Mouse (Mus musculus) cerebellum, adult 2 months (tissue): ENCODE results near the gene Bmp3. TPM values are rescaled to one million over a fixed set of nuclear protein-coding genes. Genes with fewer than 3 reads are reported as not detected.

Experiments
- DNase-seq, 2 experiments: peaks; one replicate each; pipeline ENCODE4 v3.0.0; 2021
- H3K27ac ChIP-seq: fragments of 200-500 bp; 2 replicates; pipeline ENCODE4 v1.5.1; 2012; ENCODE audit warnings: low read length, control low read depth, inconsistent platforms; ENCODE audit not compliant: insufficient read depth
- H3K27me3 ChIP-seq: fragments of 200-500 bp; 2 replicates; pipeline ENCODE4 v1.6.1; 2012; ENCODE audit warnings: inconsistent platforms, mild to moderate bottlenecking, low read length, moderate library complexity; ENCODE audit not compliant: control insufficient read depth, insufficient read depth
- H3K4me1 ChIP-seq: fragments of 200-500 bp; 2 replicates; pipeline ENCODE4 v1.6.1; 2011; ENCODE audit warnings: low read length; ENCODE audit not compliant: control insufficient read depth, insufficient read depth
- H3K4me3 ChIP-seq: fragments of 200-500 bp; replicated peaks from 2 replicates; pipeline ENCODE3; 2011; ENCODE audit warnings: mild to moderate bottlenecking, low read depth, low read length, control low read depth; ENCODE audit not compliant: insufficient read depth
- CTCF ChIP-seq: fragments of 200-500 bp; IDR thresholded peaks from 2 replicates; pipeline ENCODE4 v1.5.1; 2011; ENCODE audit warnings: low read depth, mild to moderate bottlenecking, control low read depth, low read length, moderate library complexity, borderline replicate concordance; ENCODE audit not compliant: insufficient read depth
- POLR2A ChIP-seq: fragments of 200-500 bp; IDR thresholded peaks from 2 replicates; pipeline ENCODE4 v1.6.1; 2011; ENCODE audit warnings: low read length, control low read depth, borderline replicate concordance; ENCODE audit not compliant: insufficient read depth
- WGBS: fragments of 180-500 bp; shearing (Covaris S2); methylation state at CpG from one replicate; pipeline ENCODE4 v1.1.7; 2018; 5-methylcytosine and 5-hydroxymethylcytosine counted together
- polyA plus RNA-seq: library from polyadenylated mRNA; depleted of rRNA; stranded (reverse); fragments of >200 nt; gene quantifications from 2 replicates; pipeline ENCODE4 v1.2.3, GENCODE M21; 2012

Gene Bmp3
- polyA plus RNA-seq, 1 experiment, result 0.23 TPM

DNA sequence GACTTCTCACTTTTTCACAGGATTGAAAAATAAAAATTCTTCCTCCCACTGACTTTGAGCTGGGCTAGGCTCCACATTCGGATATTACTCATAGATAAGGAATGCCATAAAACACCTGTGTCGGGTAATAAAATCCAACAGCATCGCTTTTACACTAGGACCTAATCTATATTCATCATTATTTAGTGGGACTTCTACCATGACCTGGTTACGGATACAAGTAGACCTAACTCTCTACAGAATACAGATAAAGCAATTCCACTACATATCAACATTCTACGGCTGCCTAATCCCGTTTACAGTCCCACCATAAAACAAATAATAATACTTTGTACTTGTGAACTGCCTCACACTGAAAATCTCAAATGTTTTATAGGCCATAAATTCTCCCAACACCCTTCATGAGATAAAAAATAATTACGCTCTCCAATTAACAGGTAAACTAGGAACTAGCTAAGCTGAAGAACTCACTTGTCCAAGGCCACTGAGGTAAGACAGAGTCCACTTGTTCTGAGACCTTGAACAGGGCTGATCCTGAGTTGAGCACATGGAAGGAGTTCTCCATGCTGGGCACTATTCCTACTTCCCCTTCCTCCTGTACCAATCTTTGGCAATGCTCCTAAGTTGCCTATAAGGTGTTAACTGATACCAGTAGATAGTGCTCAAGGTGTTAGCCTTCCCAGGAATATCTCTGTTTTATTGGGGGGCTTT, 11.5 kb upstream of the Bmp3 start:
- Histone ChIP-seq H3K27ac (no peak overlapping the region), H3K27me3 (no peaks in the 10 kb centered on the region), H3K4me1 (no peaks in the 10 kb centered on the region), H3K4me3 (no peak overlapping the region)
- 93% methylated on average over 7 of the region's 7 CpGs for WGBS
- TF ChIP-seq POLR2A, result no peak
- TF ChIP-seq CTCF, result no peak
- DNase-seq, result no peak

DNA sequence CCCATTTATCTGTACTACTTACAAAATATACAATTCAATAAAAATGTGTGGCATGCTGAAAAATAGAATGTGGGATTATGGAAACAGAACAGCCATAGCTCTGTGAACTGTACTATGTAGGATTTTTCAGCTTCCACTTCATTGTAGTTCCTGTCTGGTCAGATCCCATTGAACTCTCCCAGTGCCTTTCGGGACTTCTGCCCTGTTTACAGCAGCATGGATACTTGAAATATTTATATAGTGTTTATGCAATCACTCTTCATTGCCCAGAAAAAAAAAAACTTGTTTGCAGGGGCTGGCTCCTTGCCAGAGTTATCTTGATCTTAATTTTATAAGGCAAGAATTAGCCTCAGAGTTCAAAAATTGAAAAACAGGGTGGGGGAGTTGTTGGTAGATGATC, 9.6 kb upstream of the Bmp3 start:
- Histone ChIP-seq H3K4me1 (no peaks in the 10 kb centered on the region), H3K27ac (no peak overlapping the region), H3K4me3 (no peak overlapping the region), H3K27me3 (no peaks in the 10 kb centered on the region)
- WGBS, result 80% methylated on average over 1 of the region's 1 CpGs
- no peak for DNase-seq
- TF ChIP-seq POLR2A, result no peak
- TF ChIP-seq CTCF, result no peak

DNA sequence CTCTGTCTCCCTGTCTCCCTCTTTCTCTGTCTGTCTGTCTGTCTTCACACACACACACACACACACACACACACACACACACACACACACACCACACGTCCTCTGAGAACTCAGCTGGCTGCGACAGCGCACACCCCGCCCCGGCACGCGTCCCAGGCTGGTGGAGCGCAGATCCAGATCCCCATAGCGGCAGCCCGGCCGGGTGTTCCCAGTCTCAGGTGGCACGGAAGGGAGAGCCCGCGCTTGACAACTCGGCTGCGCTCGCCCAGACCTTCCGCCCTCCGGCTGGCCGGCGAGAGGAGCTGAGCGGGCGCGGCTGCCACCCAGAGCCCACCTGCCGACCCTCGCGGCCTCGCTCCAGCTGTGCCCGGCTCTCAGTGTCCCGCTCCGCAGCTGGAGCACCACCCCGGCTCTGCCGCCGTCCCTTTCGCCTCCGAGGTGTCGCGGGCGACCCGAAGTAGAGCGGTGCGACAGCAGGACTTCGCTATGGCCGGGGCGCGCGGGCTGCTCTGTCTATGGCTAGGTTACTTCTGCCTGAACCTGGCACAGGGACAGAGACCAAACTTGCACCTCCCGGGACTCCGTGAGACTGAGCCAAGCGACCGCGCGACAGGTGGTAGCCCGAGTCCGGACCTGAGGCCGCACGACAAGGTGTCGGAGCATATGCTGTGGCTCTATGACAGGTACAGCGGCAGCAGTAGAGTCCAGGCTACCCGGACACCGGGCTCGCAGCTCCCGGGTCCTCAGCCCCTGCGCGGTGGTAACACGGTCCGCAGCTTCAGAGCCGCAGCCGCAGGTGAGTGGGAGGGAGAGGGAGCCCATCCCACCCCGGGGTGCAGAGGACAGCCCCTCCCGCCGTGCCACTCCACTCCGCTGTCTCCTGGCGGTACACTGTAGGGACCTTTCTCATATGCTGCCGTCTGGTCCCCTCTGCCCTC, 681 bp downstream of the Bmp3 start:
- Histone ChIP-seq H3K27ac (no peak overlapping the region), H3K27me3 (peaks cover 1% of the 10 kb centered on the region; the same call in 1 of the 2 replicates), H3K4me1 (no peaks in the 10 kb centered on the region), H3K4me3 (peak overlapping the region; percentile 17)
- WGBS, result 1% methylated on average over 75 of the region's 75 CpGs
- peak; percentile 11 to 21 for DNase-seq
- TF ChIP-seq CTCF (no peak), POLR2A (no peak)

DNA sequence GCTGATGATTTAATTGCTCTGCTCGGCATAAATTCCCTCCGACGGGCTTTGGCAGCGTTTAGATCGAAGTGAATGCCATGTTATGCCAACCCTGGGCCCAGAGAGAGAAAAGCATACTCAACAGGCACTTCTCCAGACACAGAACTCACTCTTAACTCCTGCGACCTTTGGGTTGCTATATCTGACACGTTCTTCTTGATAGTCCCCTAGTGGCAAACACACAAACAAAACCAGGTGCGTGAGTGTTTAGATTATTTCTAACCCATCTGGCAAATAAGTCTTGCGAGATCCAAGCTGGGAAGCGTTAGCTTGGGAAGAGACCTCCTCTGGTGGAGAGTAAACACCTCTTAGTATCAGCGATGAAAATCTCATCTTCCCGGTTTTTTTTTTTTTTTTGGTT, 1.5 kb downstream of the Bmp3 start:
- Histone ChIP-seq H3K27ac (no peak overlapping the region), H3K4me1 (no peaks in the 10 kb centered on the region), H3K4me3 (no peak overlapping the region), H3K27me3 (peaks cover 1% of the 10 kb centered on the region; the same call in 1 of the 2 replicates)
- DNase-seq, result no peak
- WGBS, result 10% methylated on average over 12 of the region's 12 CpGs
- TF ChIP-seq CTCF (no peak), POLR2A (no peak)

DNA sequence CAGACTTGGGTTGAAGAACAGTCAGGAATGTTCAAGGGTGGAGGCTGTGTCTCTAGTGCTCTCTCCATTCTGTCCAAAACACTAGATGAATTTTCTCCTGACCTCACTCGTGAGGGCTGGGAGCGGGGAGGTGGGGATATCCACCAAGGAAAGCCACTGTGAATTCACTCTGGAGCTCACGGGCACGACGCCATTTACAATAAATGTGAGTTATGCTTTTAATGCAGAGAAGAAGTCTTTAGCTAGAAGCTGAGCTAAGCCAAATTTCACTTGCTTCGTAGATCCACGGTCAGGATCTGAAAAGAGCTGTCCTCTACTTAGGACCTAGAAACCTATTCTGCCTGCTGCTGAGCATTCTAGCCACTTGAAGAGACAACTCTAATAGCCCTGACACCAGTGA, 2.1 kb downstream of the Bmp3 start:
- no peak for DNase-seq
- Histone ChIP-seq H3K27ac (no peak overlapping the region), H3K4me3 (no peak overlapping the region), H3K4me1 (no peaks in the 10 kb centered on the region), H3K27me3 (peaks cover 1% of the 10 kb centered on the region; the same call in 1 of the 2 replicates)
- TF ChIP-seq CTCF, result no peak
- TF ChIP-seq POLR2A, result no peak
- WGBS, result 66% methylated on average over 7 of the region's 7 CpGs

DNA sequence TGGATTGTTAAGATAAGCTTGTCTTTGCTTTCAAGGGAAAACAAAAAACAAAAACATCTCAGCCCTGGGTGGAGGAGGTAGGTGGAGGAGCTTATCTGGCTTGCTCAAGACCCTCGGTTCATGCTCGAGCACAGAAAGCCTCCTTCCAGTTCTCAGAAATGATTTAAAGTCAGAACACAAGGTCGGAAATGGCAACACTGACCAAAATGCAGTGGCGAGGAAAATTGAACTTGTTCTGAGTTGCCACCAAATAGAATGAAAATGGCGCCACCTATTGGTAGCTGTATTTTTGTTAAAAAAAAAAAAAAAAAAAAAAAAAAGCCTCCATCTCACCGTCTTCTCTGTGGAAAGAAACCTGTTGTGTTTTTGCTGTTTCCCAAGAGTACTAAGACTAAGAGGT, 9.7 kb downstream of the Bmp3 start:
- H3K27ac ChIP-seq, result no peak overlapping the region
- peak; percentile 18 to 20 for DNase-seq
- H3K27me3 ChIP-seq, result no peaks in the 10 kb centered on the region; the same call in 1 of the 2 replicates
- no peaks in the 10 kb centered on the region for H3K4me1 ChIP-seq
- H3K4me3 ChIP-seq, result no peak overlapping the region
- TF ChIP-seq POLR2A, result no peak
- TF ChIP-seq CTCF, result no peak
- 1% methylated on average over 6 of the region's 6 CpGs for whole genome bisulfite sequencing

DNA sequence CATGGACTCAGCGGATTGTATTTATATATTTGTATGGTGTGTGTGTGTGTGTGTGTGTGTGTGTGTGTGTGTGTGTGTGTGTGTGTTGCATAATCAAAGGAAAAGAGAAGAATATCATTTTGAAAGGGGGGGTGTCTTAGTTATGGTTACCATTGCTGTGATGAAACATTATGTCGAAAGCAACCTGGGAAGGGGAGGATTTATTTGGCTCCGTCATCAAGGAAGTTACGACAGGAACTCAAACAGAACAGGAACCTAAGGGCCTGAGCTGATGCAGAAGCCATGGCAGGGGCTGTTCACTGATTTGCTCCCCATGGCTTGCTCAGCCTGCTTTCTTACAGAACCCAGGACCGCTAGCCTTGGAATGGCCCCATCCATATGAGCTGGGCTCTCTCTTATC, 10.9 kb downstream of the Bmp3 start:
- H3K4me3 ChIP-seq, result no peak overlapping the region
- TF ChIP-seq POLR2A (no peak), CTCF (no peak)
- no peak for DNase-seq
- no peaks in the 10 kb centered on the region for H3K4me1 ChIP-seq
- 92% methylated on average over 5 of the region's 5 CpGs for WGBS
- no peaks in the 10 kb centered on the region; the same call in 1 of the 2 replicates for H3K27me3 ChIP-seq
- H3K27ac ChIP-seq, result no peak overlapping the region

DNA sequence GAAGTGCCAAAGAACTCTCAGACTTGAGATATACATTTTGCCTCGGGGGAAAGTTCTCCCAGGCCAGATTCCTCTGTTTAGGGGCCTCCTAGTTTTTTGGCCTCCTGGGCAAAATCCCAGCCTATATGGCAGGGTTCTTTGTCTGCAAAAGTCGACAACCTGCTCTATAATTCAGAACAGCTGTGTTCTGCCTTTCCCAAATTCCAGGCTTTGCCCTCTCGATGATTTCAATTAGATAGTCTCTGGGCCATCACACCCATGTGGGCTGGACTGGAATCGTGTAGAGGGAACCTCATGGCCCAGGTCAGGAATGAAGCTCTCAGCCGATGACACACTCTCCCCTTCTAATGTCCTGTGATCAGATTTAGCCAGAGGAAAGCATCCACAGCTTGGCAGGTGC, 21.8 kb downstream of the Bmp3 start:
- no peak for DNase-seq

More for the DNA sequence above, 21.8 kb downstream of the Bmp3 start:
- 23% methylated on average over 5 of the region's 5 CpGs for WGBS
- Histone ChIP-seq H3K27me3 (no peaks in the 10 kb centered on the region), H3K27ac (no peak overlapping the region), H3K4me3 (no peak overlapping the region), H3K4me1 (no peaks in the 10 kb centered on the region)
- TF ChIP-seq CTCF, result no peak
- no peak for TF ChIP-seq POLR2A
